Mouse (Mus musculus) bone marrow, adult 2 months (tissue): ENCODE data around the gene Bcar3.

Experiments used
- CTCF ChIP-seq: fragments of 200-500 bp; IDR thresholded peaks from 2 replicates; pipeline ENCODE4 v1.5.1; 2011; ENCODE audit warnings: low read length, control low read depth; ENCODE audit not compliant: control insufficient read depth, insufficient read depth
- POLR2A ChIP-seq: fragments of 200-500 bp; IDR thresholded peaks from 2 replicates; pipeline ENCODE4 v1.6.1; 2011; ENCODE audit warnings: low read depth, mild to moderate bottlenecking, control low read depth, low read length, borderline replicate concordance; ENCODE audit not compliant: control insufficient read depth

DNA sequence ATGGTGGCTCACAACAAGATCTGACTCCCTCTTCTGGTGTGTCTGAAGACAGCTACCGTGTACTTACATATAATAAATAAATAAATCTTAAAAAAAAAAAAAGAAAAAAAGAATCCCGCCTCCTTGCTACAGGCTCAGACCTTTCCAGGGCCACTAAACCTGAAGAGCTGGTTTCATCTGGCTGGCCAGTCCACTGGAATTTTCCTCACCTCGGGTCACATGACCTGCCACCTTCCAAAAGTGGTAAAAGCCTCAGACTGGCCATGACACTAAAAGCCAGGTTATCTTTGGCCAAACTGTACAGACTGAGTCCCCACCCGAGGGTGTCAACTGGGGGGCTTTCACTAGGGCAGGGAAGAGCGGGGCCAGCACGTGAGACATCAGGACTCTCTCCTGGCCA, 29.9 kb downstream of the Bcar3 start:
- no peak for TF ChIP-seq CTCF
- no peak for TF ChIP-seq POLR2A
